Mouse (Mus musculus): Measurements from ENCODE around the gene Eif2ak1. TPM values are rescaled to one million over a fixed set of nuclear protein-coding genes. Genes with fewer than 3 reads are reported as not detected.

Eif2ak1 gene
- polyA plus RNA-seq (2014; fragmentation: Illumina TruSeq; extraction: RNeasy Lipid Tissue Mini Kit (QIAGEN cat#74804)) = 46.2 TPM

DNA sequence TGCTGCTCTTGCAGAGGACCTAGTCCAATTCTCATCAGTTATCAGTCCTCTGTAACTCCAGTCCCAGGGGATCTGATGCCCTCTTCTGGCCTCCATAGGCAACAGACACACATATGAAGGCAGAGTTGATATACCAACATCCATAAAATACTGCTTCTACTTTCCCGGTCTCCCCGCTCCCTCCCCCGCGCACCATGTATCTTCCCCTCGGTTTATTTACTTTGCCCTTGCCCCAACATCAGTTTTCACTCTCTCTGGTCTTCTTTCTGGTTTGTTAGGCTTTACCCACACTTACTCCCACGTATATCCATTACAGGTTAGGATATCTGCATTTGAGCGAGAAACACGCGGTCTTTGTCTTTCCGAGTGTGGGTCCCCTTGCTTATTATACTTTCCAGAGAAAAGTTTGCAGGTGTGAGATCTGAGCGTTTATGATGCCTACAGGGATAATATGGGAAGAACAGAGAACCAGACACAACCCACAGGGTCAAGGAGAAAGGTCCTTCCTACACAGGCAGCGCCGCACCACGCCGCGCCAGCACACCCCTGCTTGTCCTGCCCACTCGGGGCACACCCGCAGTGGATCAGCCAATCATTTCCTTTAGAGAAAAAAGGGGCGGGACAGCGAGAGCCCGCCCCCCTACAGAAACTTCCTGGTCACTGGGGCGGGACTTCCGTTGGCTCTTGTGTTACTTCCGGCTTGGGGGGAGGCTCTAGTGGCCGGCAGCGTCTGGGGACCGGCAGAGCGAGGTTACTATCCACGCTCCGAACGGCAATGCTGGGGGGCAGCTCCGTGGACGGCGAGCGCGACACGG is at the start of gene Eif2ak1:
Gene Eif2ak1, plus strand, starts transcription at position 673 of the 815 bp plus-strand sequence.

GRCm38 (mm10) chr5:143897635-143898330 is 80.2 kb downstream of the Eif2ak1 start, which contains the start of gene Ankrd61:
Ankrd61 (minus strand) TSS chr5:143897685.

DNA sequence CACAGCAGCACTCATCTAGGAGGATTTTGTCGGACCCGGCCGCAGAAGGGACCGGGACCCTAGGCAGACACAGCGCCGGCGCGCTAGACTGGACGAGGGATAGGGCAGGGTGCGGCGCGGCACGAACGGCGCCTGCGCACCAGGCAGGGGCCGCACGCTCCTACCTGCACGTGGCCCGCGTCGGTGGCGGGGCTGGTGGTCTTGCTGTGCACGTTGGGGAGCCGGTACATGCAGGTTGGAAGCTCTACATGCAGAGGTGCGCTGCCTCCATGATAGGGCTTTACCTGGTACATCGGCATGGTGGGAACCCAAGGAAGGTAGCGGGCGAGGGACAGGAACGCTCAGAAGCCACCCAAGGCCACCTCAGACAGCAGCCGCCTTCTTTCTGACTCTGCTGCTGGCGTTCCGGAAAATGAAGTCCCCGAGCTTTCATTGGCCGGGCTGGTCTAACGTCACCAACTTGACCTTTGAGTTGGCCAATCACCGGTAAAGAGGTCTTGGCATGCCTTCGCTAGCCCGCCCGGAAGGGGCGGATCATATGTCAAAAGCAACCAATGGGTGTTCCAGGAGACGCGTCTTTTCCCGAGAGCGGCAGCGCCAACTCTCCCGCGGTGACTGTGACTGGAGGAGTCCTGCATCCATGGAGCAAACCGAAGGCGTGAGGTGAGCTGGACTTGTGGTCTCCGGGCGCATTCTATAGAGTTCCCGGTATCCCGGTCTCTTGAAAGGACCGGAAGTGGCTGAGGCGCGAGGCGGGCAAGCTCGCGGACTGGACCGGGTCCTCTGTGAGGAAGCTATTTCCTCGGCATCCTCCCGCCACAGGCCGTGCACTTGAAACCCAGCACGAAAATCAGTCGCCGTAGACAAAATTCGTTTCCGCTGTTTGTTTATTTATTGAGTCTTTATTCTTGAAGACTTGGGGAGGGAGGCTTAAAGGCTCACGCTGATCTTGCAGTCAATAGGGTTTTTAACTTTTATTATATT is 92.1 kb downstream of the Eif2ak1 start, which contains the start of the genes Aimp2 and Pms2:
Gene Aimp2, minus strand, starts transcription at position 431 of the 984 bp plus-strand sequence.
Gene Pms2, plus strand, starts transcription at position 548 of the 984 bp plus-strand sequence.

GRCm38 (mm10) chr5:143927875-143928274 is 110.3 kb downstream of the Eif2ak1 start, which contains the start of gene Gm42421:
Gm42421 (plus strand) TSS chr5:143928175.

GRCm38 (mm10) chr5:143932831-143933230 is 115.2 kb downstream of the Eif2ak1 start, which contains the start of gene Rsph10b:
Rsph10b (plus strand) TSS chr5:143933035.

Other genes with a start within 250 kb of the Eif2ak1 start
- gene Cyth3, start 195.3 kb upstream of the Eif2ak1 start, polyA plus RNA-seq (2014; fragmentation: Illumina TruSeq; extraction: RNeasy Lipid Tissue Mini Kit (QIAGEN cat#74804)) = 108 TPM
- gene Usp42, start 85.5 kb upstream of the Eif2ak1 start, polyA plus RNA-seq (2014; fragmentation: Illumina TruSeq; extraction: RNeasy Lipid Tissue Mini Kit (QIAGEN cat#74804)) = 25.0 TPM
- not detected for gene Ankrd61, start 79.9 kb downstream of the Eif2ak1 start, polyA plus RNA-seq (2014; fragmentation: Illumina TruSeq; extraction: RNeasy Lipid Tissue Mini Kit (QIAGEN cat#74804))
- gene Aimp2, start 92.1 kb downstream of the Eif2ak1 start, polyA plus RNA-seq (2014; fragmentation: Illumina TruSeq; extraction: RNeasy Lipid Tissue Mini Kit (QIAGEN cat#74804)) = 7.7 TPM
- gene Pms2, start 92.2 kb downstream of the Eif2ak1 start, polyA plus RNA-seq (2014; fragmentation: Illumina TruSeq; extraction: RNeasy Lipid Tissue Mini Kit (QIAGEN cat#74804)) = 21.5 TPM
- gene Gm42421, start 110.4 kb downstream of the Eif2ak1 start, polyA plus RNA-seq (2014; fragmentation: Illumina TruSeq; extraction: RNeasy Lipid Tissue Mini Kit (QIAGEN cat#74804)) = 3.0 TPM
- 2.2 TPM for gene Rsph10b, start 115.2 kb downstream of the Eif2ak1 start, polyA plus RNA-seq (2014; fragmentation: Illumina TruSeq; extraction: RNeasy Lipid Tissue Mini Kit (QIAGEN cat#74804))
- gene Ccz1, start 197.1 kb downstream of the Eif2ak1 start, polyA plus RNA-seq (2014; fragmentation: Illumina TruSeq; extraction: RNeasy Lipid Tissue Mini Kit (QIAGEN cat#74804)) = 124 TPM
- not detected for gene Ocm, start 208.9 kb downstream of the Eif2ak1 start, polyA plus RNA-seq (2014; fragmentation: Illumina TruSeq; extraction: RNeasy Lipid Tissue Mini Kit (QIAGEN cat#74804))